Mouse (Mus musculus) forebrain, embryonic 11.5 days (tissue): ENCODE results near the gene Mast3. TPM values are rescaled to one million over a fixed set of nuclear protein-coding genes. Genes with fewer than 3 reads are reported as not detected.

Source experiments
- ATAC-seq: fragments of 200-750 bp; cut with Nextera tagmentation; replicated peaks from 2 replicates; pipeline ENCODE4 v1.8.0; 2017; ENCODE audit warnings: moderate TSS enrichment; ENCODE audit not compliant: low FRiP score
- DNase-seq: peaks from one replicate; pipeline ENCODE4 v3.0.0-alpha.2; 2017; ENCODE audit warnings: low spot score
- H3K27ac ChIP-seq: fragments of 300-500 bp; sonication (generic); 2 replicates; pipeline ENCODE4 v1.5.1; 2014; ENCODE audit warnings: low read depth, low read length
- H3K27me3 ChIP-seq: fragments of 300-500 bp; sonication (generic); 2 replicates; pipeline ENCODE4 v1.6.1; 2014; ENCODE audit warnings: mild to moderate bottlenecking, low read length, mixed read lengths; ENCODE audit not compliant: control insufficient read depth, insufficient read depth
- H3K36me3 ChIP-seq: fragments of 300-500 bp; sonication (generic); 2 replicates; pipeline ENCODE4 v1.6.1; 2014; ENCODE audit warnings: mild to moderate bottlenecking, low read length, moderate library complexity, mixed read lengths; ENCODE audit not compliant: control insufficient read depth, insufficient read depth
- H3K4me1 ChIP-seq: fragments of 300-500 bp; sonication (generic); replicated peaks from 2 replicates; pipeline ENCODE4 v1.6.1; 2014; ENCODE audit warnings: low read length, mixed read lengths; ENCODE audit not compliant: control insufficient read depth, insufficient read depth
- H3K4me2 ChIP-seq: fragments of 300-500 bp; sonication (generic); 2 replicates; pipeline ENCODE4 v1.6.1; 2014; ENCODE audit warnings: low read depth, mild to moderate bottlenecking, low read length, moderate library complexity, mixed read lengths; ENCODE audit not compliant: severe bottlenecking
- H3K4me3 ChIP-seq: fragments of 300-500 bp; sonication (generic); 2 replicates; pipeline ENCODE4 v1.5.1; 2014; ENCODE audit warnings: low read depth, low read length
- H3K9ac ChIP-seq: fragments of 300-500 bp; sonication (generic); 2 replicates; pipeline ENCODE4 v1.6.1; 2014; ENCODE audit warnings: low read length
- H3K9me3 ChIP-seq: fragments of 300-500 bp; sonication (generic); 2 replicates; pipeline ENCODE4 v1.6.1; 2016; ENCODE audit warnings: low read length, mixed read lengths; ENCODE audit not compliant: control insufficient read depth
- WGBS: fragments of 180-500 bp; shearing (Covaris S2); extraction: QIAGEN DNeasy Blood & Tissue Kit; methylation state at CpG from one replicate; pipeline ENCODE4 v1.1.7; 2014; 5-methylcytosine and 5-hydroxymethylcytosine counted together
- polyA plus RNA-seq: library from polyadenylated mRNA; unstranded; fragments of >200 nt; fragmentation: Nextera tagmentation; extraction: Ambion mirVana; gene quantifications from 2 replicates; pipeline ENCODE4 v1.2.1, GENCODE M21; 2014

Gene Mast3
- polyA plus RNA-seq, 1 experiment from 2014 or later: 15.9 TPM

- peak within 1 kb of the TSS; percentile 87 for H3K4me2 ChIP-seq
- peaks cover 5% of the 10 kb centered on the region; the same call in 1 of the 2 replicates for H3K4me1 ChIP-seq
- WGBS: 2% methylated on average over 55 of the region's 55 CpGs
- H3K27me3 ChIP-seq: no peaks in the 10 kb centered on the region
- H3K9ac ChIP-seq: peak within 1 kb of the TSS; percentile 78
- peak within 1 kb of the TSS; percentile 66 for H3K27ac ChIP-seq
- peak within 1 kb of the TSS; percentile 68 for H3K4me3 ChIP-seq
- DNase-seq: peak; percentile 99
- ATAC-seq: peak; percentile 95
- H3K36me3 ChIP-seq: no peaks in the 10 kb centered on the region
- H3K9me3 ChIP-seq: no peaks in the 10 kb centered on the region
These were observed 34.8 kb upstream of the Mast3 start, which contains the start of gene Arrdc2 for GRCm38 (mm10) chr8:70839408-70840351. Gene Arrdc2, minus strand, starts transcription at chr8:70839720.

- Histone ChIP-seq H3K27ac (peak overlapping the region; percentile 66), H3K27me3 (no peaks in the 10 kb centered on the region), H3K9ac (peak overlapping the region; percentile 78), H3K9me3 (no peaks in the 10 kb centered on the region), H3K36me3 (no peaks in the 10 kb centered on the region), H3K4me3 (peak overlapping the region; percentile 68), H3K4me2 (peak overlapping the region; percentile 87), H3K4me1 (peaks cover 5% of the 10 kb centered on the region; the same call in 1 of the 2 replicates)
- 3% methylated on average over 66 of the region's 66 CpGs for WGBS
- ATAC-seq (peak; percentile 34), DNase-seq (peak; percentile 78)
These were observed 34.0 kb upstream of the Mast3 start for GRCm38 (mm10) chr8:70838654-70839407.

GRCm38 (mm10) chr8:70836666-70837065, 31.8 kb upstream of the Mast3 start:
- Histone ChIP-seq H3K9ac (no peak overlapping the region), H3K27ac (no peak overlapping the region), H3K27me3 (no peaks in the 10 kb centered on the region), H3K4me2 (no peak overlapping the region), H3K9me3 (no peaks in the 10 kb centered on the region), H3K4me1 (peaks cover 5% of the 10 kb centered on the region; the same call in 1 of the 2 replicates), H3K36me3 (no peaks in the 10 kb centered on the region), H3K4me3 (no peak overlapping the region)
- ATAC-seq (no peak), DNase-seq (no peak)
- 88% methylated on average over 12 of the region's 12 CpGs for WGBS

GRCm38 (mm10) chr8:70834071-70834470, 29.2 kb upstream of the Mast3 start:
- DNase-seq: no peak
- H3K4me2 ChIP-seq: no peak overlapping the region
- WGBS: 95% methylated on average over 3 of the region's 3 CpGs
- no peak overlapping the region for H3K27ac ChIP-seq
- no peak overlapping the region for H3K9ac ChIP-seq
- peaks cover 3% of the 10 kb centered on the region; the same call in 1 of the 2 replicates for H3K4me1 ChIP-seq
- no peak for ATAC-seq
- H3K36me3 ChIP-seq: no peaks in the 10 kb centered on the region
- no peaks in the 10 kb centered on the region for H3K27me3 ChIP-seq
- H3K4me3 ChIP-seq: no peak overlapping the region
- no peaks in the 10 kb centered on the region for H3K9me3 ChIP-seq

- WGBS: 51% methylated on average over 15 of the region's 15 CpGs
- H3K36me3 ChIP-seq: no peaks in the 10 kb centered on the region
- H3K9ac ChIP-seq: no peak overlapping the region
- ATAC-seq (no peak), DNase-seq (no peak)
- no peaks in the 10 kb centered on the region for H3K9me3 ChIP-seq
- H3K4me2 ChIP-seq: no peak overlapping the region
- H3K4me1 ChIP-seq: peaks cover 2% of the 10 kb centered on the region; the same call in 1 of the 2 replicates
- no peak overlapping the region for H3K4me3 ChIP-seq
- no peak overlapping the region for H3K27ac ChIP-seq
- H3K27me3 ChIP-seq: no peaks in the 10 kb centered on the region
These were observed 28.7 kb upstream of the Mast3 start for GRCm38 (mm10) chr8:70833520-70833919.

- no peak overlapping the region for H3K27ac ChIP-seq
- no peak for ATAC-seq
- H3K9ac ChIP-seq: no peak overlapping the region
- no peak overlapping the region for H3K4me3 ChIP-seq
- 63% methylated on average over 9 of the region's 9 CpGs for WGBS
- H3K36me3 ChIP-seq: no peaks in the 10 kb centered on the region
- DNase-seq: no peak
- no peak overlapping the region for H3K4me2 ChIP-seq
- H3K27me3 ChIP-seq: no peaks in the 10 kb centered on the region
- no peaks in the 10 kb centered on the region for H3K9me3 ChIP-seq
- no peaks in the 10 kb centered on the region; the same call in 1 of the 2 replicates for H3K4me1 ChIP-seq
These were observed 28.2 kb upstream of the Mast3 start for GRCm38 (mm10) chr8:70833018-70833482.

GRCm38 (mm10) chr8:70832371-70832770, 27.5 kb upstream of the Mast3 start:
- H3K9ac ChIP-seq: no peak overlapping the region
- no peak for DNase-seq
- no peak overlapping the region for H3K27ac ChIP-seq
- no peak for ATAC-seq
- H3K36me3 ChIP-seq: no peaks in the 10 kb centered on the region
- 66% methylated on average over 11 of the region's 11 CpGs for WGBS
- no peaks in the 10 kb centered on the region for H3K27me3 ChIP-seq
- H3K4me1 ChIP-seq: no peaks in the 10 kb centered on the region; the same call in 1 of the 2 replicates
- no peak overlapping the region for H3K4me2 ChIP-seq
- H3K4me3 ChIP-seq: no peak overlapping the region
- H3K9me3 ChIP-seq: no peaks in the 10 kb centered on the region

GRCm38 (mm10) chr8:70831517-70831916, 26.7 kb upstream of the Mast3 start:
- Histone ChIP-seq H3K27me3 (no peaks in the 10 kb centered on the region), H3K4me3 (no peak overlapping the region), H3K4me2 (no peak overlapping the region), H3K9ac (no peak overlapping the region), H3K4me1 (no peaks in the 10 kb centered on the region; the same call in 1 of the 2 replicates), H3K27ac (no peak overlapping the region), H3K9me3 (no peaks in the 10 kb centered on the region), H3K36me3 (no peaks in the 10 kb centered on the region)
- DNase-seq (no peak), ATAC-seq (no peak)
- WGBS: 83% methylated on average over 8 of the region's 8 CpGs
